Mouse (Mus musculus) embryo, embryonic 11 days (tissue): ENCODE results near the gene Dus4l.
"Not testable (repeated sequence)": the region's sequence is repeated elsewhere in the genome, so short reads cannot be mapped to it uniquely, and the experiment has no call there.

ENCODE experiments used
- DNase-seq: peaks from one replicate; pipeline ENCODE4 v3.0.0-alpha.2; 2015

Dus4l gene

GRCm38 (mm10) chr12:31654197-31654964 lies at the start of gene Dus4l, which contains the start of gene Cog5:
Gene Dus4l (minus strand): TSS chr12:31654826.
Gene Cog5 (plus strand): TSS chr12:31654869.
- peak; percentile 92 for DNase-seq

DNA sequence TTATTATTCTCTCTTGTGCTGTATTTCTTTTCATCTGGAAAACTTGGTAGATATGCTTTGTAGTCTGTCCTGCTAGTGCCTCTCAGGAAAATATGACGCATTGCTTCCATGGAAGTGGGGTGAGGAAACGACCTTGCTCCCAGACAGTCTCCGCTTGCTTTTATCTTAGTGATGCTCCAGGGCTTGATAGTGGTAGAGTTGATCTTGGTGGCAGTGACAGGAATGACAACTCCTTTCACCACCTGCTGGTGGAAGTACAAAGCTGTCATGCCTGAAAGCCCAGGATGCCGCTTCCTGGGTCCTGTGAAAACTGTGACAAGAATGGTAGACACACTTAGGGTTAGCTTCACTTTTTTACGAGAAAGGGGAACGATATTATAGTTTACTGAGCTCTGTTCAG lies 49.3 kb upstream of the Dus4l start:
- DNase-seq = no peak

GRCm38 (mm10) chr12:31701411-31701810 lies 46.8 kb upstream of the Dus4l start:
- DNase-seq = no peak

- DNase-seq = peak; percentile 25
These were observed 46.2 kb upstream of the Dus4l start for GRCm38 (mm10) chr12:31700623-31701347.

DNA sequence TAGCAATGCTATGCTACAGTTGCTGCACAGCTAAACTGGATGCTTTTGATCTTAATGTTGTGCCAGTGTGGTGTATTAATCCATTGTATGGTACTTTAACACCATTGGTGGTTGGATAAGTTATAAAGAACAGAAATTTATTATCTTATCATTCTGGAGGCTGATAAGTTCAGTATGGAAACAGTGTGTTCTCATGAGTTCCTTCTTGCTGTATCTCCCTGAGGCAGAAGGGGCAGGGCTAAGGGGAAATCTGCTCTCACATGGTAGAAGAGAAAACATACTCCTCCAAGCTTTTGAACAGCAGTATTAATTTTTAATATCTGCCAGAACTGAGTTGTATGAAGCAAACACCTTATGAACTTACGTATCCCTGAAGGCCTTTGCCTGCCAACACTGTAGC lies 38.7 kb upstream of the Dus4l start:
- DNase-seq = no peak

GRCm38 (mm10) chr12:31686679-31687078 lies 32.1 kb upstream of the Dus4l start:
- DNase-seq = no peak

DNA sequence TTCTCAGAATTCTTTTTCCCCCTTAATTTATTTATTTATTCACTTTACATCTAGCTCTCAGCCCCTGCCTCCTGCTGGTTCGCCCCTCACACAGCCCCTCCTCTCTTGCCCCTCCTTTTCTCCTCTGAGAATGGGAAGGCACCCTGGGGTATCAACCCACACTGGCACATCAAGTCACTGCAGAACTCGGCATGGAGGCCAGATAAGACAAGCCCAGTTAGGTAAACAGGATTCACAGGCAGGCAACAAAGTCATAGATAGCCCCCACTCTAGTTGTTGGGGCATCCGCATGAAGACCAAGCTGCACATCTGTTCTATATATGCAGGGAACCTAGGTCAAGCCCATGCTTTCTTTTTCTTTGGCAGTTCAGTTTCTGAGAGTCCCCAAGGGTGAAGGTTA lies 12.6 kb upstream of the Dus4l start:
- DNase-seq = no peak

GRCm38 (mm10) chr12:31665999-31666398 lies 11.4 kb upstream of the Dus4l start:
- no peak for DNase-seq

DNA sequence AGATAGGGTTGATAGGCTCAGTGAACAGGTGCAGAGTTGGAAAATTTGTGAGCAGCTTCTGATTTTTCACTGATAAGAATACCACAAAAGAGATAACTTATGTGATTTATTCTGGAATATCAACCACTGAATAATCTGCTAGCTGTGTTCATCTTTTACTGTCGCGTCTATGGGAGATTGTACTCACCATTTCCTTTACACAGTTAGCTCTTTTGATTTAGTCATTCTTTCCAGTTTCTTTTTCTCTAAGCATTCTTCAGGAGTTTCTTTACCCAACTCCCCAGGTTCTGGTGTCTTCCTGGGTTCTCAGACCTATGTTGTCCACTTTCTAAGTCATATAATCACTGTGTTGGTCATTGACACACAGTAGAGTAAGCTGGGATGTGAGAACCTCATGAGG lies 2.2 kb upstream of the Dus4l start:
- DNase-seq = no peak

DNA sequence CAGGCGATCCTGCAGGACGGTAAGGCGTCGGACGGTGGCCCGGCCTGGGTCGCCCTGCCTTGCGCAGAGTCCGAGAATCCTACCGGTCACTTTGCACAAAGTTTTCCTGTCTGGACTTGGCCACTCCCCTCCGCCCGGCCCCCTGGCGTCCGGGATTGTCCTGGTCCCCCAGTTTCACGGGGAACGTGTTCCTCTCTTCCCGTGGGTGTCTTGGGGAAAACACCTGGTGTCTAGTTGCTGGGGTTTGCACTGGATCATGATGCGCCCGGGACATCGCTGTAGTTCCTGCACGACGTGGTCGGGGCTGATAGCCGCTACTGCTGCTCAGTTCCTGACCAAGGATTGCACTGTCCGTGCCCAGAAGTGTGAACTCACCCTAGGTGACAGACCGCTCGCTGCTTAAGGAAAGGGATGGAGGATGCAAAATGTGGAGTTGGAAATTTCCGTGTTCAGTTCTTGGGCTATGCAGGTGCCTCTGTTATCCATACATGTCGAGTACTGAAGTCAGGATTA lies 395 bp upstream of the Dus4l start:
- DNase-seq = no peak

- no peak for DNase-seq
These were observed 1.0 kb downstream of the Dus4l start for GRCm38 (mm10) chr12:31653611-31654010.

DNA sequence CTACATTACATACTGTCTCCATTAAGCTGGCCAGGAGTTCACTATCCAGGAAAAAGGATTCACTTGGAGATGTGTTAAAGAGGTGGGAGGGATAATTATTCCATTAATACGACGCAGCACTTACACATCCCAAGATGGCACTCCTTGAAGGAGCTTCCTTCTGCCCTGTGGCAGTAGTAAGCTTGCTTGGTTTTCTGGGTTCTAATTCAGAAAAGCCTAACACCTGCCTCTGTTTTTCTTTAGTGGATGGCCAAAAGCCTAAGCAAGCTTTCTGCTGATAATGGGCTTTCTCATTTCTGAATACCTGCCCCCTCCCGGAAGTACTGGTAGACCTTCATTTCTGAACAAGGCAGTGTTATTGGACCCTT lies 19.4 kb downstream of the Dus4l start:
- DNase-seq = no peak

- DNase-seq = peak; percentile 90
These were observed 20.0 kb downstream of the Dus4l start, which contains the start of gene Bcap29 for GRCm38 (mm10) chr12:31634343-31635239. Gene Bcap29 (minus strand): TSS chr12:31634658.

- peak; percentile 54 for DNase-seq
These were observed 20.7 kb downstream of the Dus4l start for GRCm38 (mm10) chr12:31633970-31634342.

GRCm38 (mm10) chr12:31628396-31628795 lies 26.2 kb downstream of the Dus4l start:
- DNase-seq = not testable (repeated sequence)

- DNase-seq = no peak
These were observed 29.6 kb downstream of the Dus4l start for GRCm38 (mm10) chr12:31625016-31625415.

DNA sequence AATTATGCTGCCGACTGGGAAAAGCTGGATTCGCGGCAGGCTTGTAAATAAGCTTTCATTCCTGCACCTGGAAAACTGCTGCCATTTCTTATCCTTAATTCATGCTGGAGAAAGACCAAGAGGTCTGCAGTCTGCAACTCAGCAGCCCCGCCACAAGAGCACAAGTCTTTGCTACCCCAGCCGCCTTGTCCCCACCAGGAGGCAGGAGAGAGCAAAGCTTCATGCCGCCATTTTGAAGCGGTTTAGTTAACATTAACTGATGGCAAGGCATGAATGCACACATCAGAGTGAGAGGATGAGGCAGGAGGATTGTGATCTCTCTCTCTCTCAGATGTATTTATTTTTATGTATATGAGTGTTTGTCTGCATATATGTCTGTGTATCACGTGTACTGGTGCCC lies 34.5 kb downstream of the Dus4l start:
- no peak for DNase-seq

GRCm38 (mm10) chr12:31613353-31613752 lies 41.3 kb downstream of the Dus4l start:
- DNase-seq = no peak

DNA sequence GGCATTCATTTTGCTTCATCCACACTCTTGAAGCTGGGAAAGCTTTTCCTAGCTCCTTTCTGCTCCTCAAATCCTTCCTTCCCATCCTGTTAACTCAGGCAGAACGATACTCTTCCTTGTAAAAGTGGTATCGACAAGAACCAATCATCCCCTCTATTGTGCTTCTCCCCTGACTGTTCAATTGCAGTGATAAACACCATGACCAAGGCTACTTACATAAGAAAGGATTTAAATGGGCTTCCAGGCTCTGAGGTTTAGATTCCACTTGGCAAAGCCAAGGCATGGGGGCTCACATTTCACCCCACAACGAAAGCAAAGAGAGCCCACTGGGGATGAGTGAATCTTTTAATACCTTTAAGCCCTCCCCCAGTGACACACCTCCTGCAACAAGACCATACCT lies 46.5 kb downstream of the Dus4l start:
- no peak for DNase-seq

DNA sequence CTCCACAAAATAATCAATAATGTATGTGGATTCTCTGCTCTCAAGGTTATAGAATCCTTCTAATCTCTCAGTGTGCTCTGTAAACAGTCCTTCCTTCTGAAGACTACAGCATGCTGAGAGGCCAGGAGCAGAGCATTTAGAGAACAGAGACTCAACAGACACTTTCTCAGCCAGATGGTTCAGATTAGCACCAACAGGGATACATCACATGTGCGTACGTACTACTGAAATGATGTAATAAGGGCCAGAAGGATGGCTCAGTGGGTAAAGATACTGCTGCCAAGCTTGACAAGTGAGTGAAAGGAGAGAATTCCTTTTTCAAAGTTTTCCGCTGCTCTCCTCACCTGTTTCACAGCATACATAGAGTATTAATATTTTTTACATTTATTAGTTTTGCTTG lies 49.7 kb downstream of the Dus4l start:
- DNase-seq = peak; percentile 51

DNA sequence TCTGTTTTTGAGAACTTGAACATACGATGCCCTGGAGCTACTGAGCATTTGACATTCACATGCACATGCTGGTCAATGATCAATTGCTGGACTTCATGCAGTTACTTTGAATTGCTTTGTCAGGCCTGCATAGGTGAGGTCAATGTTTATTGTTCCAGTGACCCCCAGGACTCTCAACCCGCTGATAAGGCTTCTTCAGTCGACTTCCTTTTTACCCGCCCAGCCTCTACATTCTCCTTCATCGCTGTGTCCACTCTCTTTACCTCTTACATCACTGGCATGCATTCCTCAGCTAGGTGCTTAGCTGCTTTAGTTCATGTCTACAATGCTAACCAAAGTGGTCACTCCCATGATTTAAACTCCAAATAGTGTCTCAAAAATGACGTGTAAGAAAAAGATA lies 51.0 kb downstream of the Dus4l start:
- DNase-seq = no peak

DNA sequence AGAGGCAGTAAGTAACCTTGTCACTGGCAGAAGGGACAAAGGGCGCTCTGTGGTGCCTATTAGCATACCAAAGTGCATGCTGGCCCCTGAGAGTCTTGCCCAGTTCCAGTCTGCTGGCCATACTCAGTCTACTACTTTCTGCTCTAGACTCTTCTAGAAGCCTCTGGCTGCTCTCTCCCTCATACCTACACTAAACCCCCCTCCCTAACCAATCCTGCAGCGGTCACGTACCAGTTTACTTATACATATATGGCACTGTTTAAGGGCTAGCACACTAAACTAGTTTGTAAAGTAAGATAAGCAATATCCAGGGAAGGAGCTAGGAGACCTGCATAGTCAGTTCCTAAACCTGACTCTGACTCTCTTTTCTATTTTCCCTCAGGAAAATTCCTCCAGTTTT lies 60.3 kb downstream of the Dus4l start:
- no peak for DNase-seq

GRCm38 (mm10) chr12:31592011-31592410 lies 62.6 kb downstream of the Dus4l start:
- DNase-seq = no peak
